Mouse (Mus musculus) cerebellum, adult 2 months (tissue): Measurements from ENCODE around the gene Kcnd3. TPM values are rescaled to one million over a fixed set of nuclear protein-coding genes. Genes with fewer than 3 reads are reported as not detected.

Experiments used
- DNase-seq, 2 experiments: peaks; one replicate each; pipeline ENCODE4 v3.0.0; 2021
- H3K27ac ChIP-seq: fragments of 200-500 bp; 2 replicates; pipeline ENCODE4 v1.5.1; 2012; ENCODE audit warnings: low read length, control low read depth, inconsistent platforms; ENCODE audit not compliant: insufficient read depth
- H3K27me3 ChIP-seq: fragments of 200-500 bp; 2 replicates; pipeline ENCODE4 v1.6.1; 2012; ENCODE audit warnings: inconsistent platforms, mild to moderate bottlenecking, low read length, moderate library complexity; ENCODE audit not compliant: control insufficient read depth, insufficient read depth
- H3K4me1 ChIP-seq: fragments of 200-500 bp; 2 replicates; pipeline ENCODE4 v1.6.1; 2011; ENCODE audit warnings: low read length; ENCODE audit not compliant: control insufficient read depth, insufficient read depth
- H3K4me3 ChIP-seq: fragments of 200-500 bp; replicated peaks from 2 replicates; pipeline ENCODE3; 2011; ENCODE audit warnings: mild to moderate bottlenecking, low read depth, low read length, control low read depth; ENCODE audit not compliant: insufficient read depth
- CTCF ChIP-seq: fragments of 200-500 bp; IDR thresholded peaks from 2 replicates; pipeline ENCODE4 v1.5.1; 2011; ENCODE audit warnings: low read depth, mild to moderate bottlenecking, control low read depth, low read length, moderate library complexity, borderline replicate concordance; ENCODE audit not compliant: insufficient read depth
- POLR2A ChIP-seq: fragments of 200-500 bp; IDR thresholded peaks from 2 replicates; pipeline ENCODE4 v1.6.1; 2011; ENCODE audit warnings: low read length, control low read depth, borderline replicate concordance; ENCODE audit not compliant: insufficient read depth
- WGBS: fragments of 180-500 bp; shearing (Covaris S2); methylation state at CpG from one replicate; pipeline ENCODE4 v1.1.7; 2018; 5-methylcytosine and 5-hydroxymethylcytosine counted together
- polyA plus RNA-seq: library from polyadenylated mRNA; depleted of rRNA; stranded (reverse); fragments of >200 nt; gene quantifications from 2 replicates; pipeline ENCODE4 v1.2.3, GENCODE M21; 2012

Gene Kcnd3
- polyA plus RNA-seq, 1 experiment, result 29.2 TPM

DNA sequence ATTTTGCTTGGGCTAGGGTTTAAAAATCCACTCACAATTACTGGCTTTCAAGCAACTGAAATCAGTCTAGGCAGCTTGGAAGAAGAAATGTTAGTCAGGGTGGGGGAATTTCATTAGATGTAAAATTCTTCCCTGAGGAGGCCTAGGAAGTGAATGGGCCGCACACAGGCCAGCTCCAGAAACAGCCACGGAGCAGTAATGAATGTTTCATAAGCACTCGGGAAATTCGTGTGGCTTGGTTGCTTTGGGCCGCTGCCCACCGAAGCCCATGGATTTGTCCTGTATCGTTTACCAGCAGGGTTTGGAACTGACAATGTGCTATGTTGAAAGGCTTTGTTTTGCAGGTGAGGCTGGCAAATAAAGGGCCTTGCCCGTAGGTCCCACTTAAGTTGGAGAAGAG, 114.8 kb downstream of the Kcnd3 start:
- no peak for DNase-seq
- WGBS, result 84% methylated on average over 8 of the region's 8 CpGs
- TF ChIP-seq CTCF, result no peak
- no peak for TF ChIP-seq POLR2A
- Histone ChIP-seq H3K4me3 (no peak overlapping the region), H3K4me1 (peaks cover 18% of the 10 kb centered on the region), H3K27ac (no peak overlapping the region), H3K27me3 (no peaks in the 10 kb centered on the region)

- Histone ChIP-seq H3K27me3 (no peaks in the 10 kb centered on the region), H3K4me3 (no peak overlapping the region), H3K4me1 (peaks cover 18% of the 10 kb centered on the region), H3K27ac (no peak overlapping the region)
- no peak for DNase-seq
- WGBS, result 83% methylated on average over 4 of the region's 4 CpGs
- TF ChIP-seq POLR2A (no peak), CTCF (no peak)
Observed at GRCm38 (mm10) chr3:105567472-105567871, 115.3 kb downstream of the Kcnd3 start.

DNA sequence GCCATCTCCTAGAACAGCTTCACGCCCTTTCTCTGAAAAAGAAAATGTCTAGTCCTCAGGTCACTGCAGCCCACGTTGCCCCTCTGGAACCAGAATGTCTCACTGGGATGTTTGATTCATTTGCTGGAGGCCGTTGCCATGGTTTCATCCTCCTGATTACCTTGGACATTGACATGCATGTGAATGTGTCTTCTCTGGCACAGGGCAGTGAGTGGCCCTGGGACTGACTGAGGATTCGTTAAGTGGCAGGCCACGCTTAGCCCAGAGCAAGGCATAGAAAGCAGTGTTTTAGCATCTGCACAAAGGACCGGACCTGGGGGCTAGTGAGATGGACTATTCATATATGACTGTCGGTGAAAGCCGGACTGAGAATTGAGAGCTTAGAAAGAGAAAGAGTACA, 116.3 kb downstream of the Kcnd3 start:
- peaks cover 18% of the 10 kb centered on the region for H3K4me1 ChIP-seq
- DNase-seq, result no peak
- no peaks in the 10 kb centered on the region for H3K27me3 ChIP-seq
- H3K4me3 ChIP-seq, result no peak overlapping the region
- no peak overlapping the region for H3K27ac ChIP-seq
- WGBS, result 91% methylated on average over 8 of the region's 8 CpGs
- TF ChIP-seq POLR2A, result no peak
- no peak for TF ChIP-seq CTCF

GRCm38 (mm10) chr3:105568851-105569250, 116.7 kb downstream of the Kcnd3 start:
- no peak for TF ChIP-seq POLR2A
- no peak for TF ChIP-seq CTCF
- WGBS, result 92% methylated on average over 9 of the region's 9 CpGs

GRCm38 (mm10) chr3:105569310-105569752, 117.2 kb downstream of the Kcnd3 start:
- WGBS, result 51% methylated on average over 6 of the region's 6 CpGs
- no peak for TF ChIP-seq CTCF
- no peak for TF ChIP-seq POLR2A
- Histone ChIP-seq H3K27me3 (no peaks in the 10 kb centered on the region), H3K4me3 (no peak overlapping the region), H3K27ac (no peak overlapping the region), H3K4me1 (peaks cover 18% of the 10 kb centered on the region)
- DNase-seq, result no peak

More at GRCm38 (mm10) chr3:105568851-105569250, 116.7 kb downstream of the Kcnd3 start:
- Histone ChIP-seq H3K27ac (no peak overlapping the region), H3K27me3 (no peaks in the 10 kb centered on the region), H3K4me1 (peaks cover 18% of the 10 kb centered on the region), H3K4me3 (no peak overlapping the region)
- DNase-seq, result no peak

- H3K4me1 ChIP-seq, result peaks cover 12% of the 10 kb centered on the region
Observed at GRCm38 (mm10) chr3:105569950-105570349, 117.8 kb downstream of the Kcnd3 start.

GRCm38 (mm10) chr3:105570818-105571217, 118.7 kb downstream of the Kcnd3 start:
- no peak overlapping the region for H3K4me3 ChIP-seq
- TF ChIP-seq POLR2A (no peak), CTCF (no peak)

More at GRCm38 (mm10) chr3:105569950-105570349, 117.8 kb downstream of the Kcnd3 start:
- WGBS, result 72% methylated on average over 9 of the region's 9 CpGs
- Histone ChIP-seq H3K4me3 (no peak overlapping the region), H3K27me3 (no peaks in the 10 kb centered on the region), H3K27ac (no peak overlapping the region)
- TF ChIP-seq POLR2A (no peak), CTCF (no peak)
- DNase-seq, result no peak

GRCm38 (mm10) chr3:105571944-105572343, 119.8 kb downstream of the Kcnd3 start:
- peaks cover 11% of the 10 kb centered on the region for H3K4me1 ChIP-seq
- H3K27ac ChIP-seq, result no peak overlapping the region
- WGBS, result 100% methylated on average over 1 of the region's 1 CpGs
- DNase-seq, result no peak
- H3K4me3 ChIP-seq, result no peak overlapping the region
- H3K27me3 ChIP-seq, result no peaks in the 10 kb centered on the region
- no peak for TF ChIP-seq POLR2A

More at GRCm38 (mm10) chr3:105570818-105571217, 118.7 kb downstream of the Kcnd3 start:
- no peak overlapping the region for H3K27ac ChIP-seq
- H3K27me3 ChIP-seq, result no peaks in the 10 kb centered on the region
- peaks cover 11% of the 10 kb centered on the region for H3K4me1 ChIP-seq
- DNase-seq, result no peak
- 80% methylated on average over 3 of the region's 3 CpGs for WGBS
